Mouse (Mus musculus): ENCODE results near the gene Osbp2. TPM values are rescaled to one million over a fixed set of nuclear protein-coding genes. Genes with fewer than 3 reads are reported as not detected.

Osbp2 gene
- polyA plus RNA-seq, 1 experiment: 0.52 TPM

DNA sequence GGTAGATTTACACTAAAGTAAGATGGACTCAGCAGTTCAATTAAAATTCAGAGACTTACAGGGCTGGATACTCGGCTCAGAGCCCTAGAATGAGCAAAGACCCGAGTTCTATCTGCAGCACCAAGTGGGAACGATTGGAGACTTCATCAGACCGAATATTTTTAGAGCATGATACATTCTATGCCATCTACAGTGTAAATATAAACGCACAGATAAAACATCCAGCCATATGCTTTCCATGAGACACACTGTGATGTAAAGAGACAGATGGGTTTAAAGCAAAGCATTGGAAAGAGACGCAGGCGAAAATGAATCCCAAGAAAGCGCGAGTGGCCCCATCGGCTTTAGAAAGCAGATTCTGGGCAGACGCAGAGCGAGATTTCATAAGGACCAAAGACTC lies 122.5 kb downstream of the Osbp2 start:
- Histone ChIP-seq H3K4me3 (ENCODE audit: low read depth, low read length) (no peak overlapping the region), H3K27me3 (ENCODE audit: control insufficient read depth, insufficient read depth, low read length) (no peaks in the 10 kb centered on the region), H3K27ac (ENCODE audit: insufficient read depth, low read depth, low read length) (no peak overlapping the region), H3K4me1 (ENCODE audit: control insufficient read depth, insufficient read depth, insufficient read length, low read length) (no peaks in the 10 kb centered on the region), H3K36me3 (ENCODE audit: control insufficient read depth, insufficient read depth, low read length) (no peaks in the 10 kb centered on the region)
- WGBS: 79% methylated on average over 12 of the region's 12 CpGs
- no peak for TF ChIP-seq POLR2A (IDR thresholded peaks at IDR 0.05; ENCODE audit: low read depth, low read length)
- TF ChIP-seq CTCF (IDR thresholded peaks at IDR 0.05; ENCODE audit: extremely low read depth, insufficient read length, insufficient replicate concordance, low read depth, low read length): no peak

- no peaks in the 10 kb centered on the region for H3K4me1 ChIP-seq (ENCODE audit: control insufficient read depth, insufficient read depth, insufficient read length, low read length)
- WGBS: 62% methylated on average over 2 of the region's 2 CpGs
- H3K4me3 ChIP-seq (ENCODE audit: low read depth, low read length): no peak overlapping the region
- H3K27me3 ChIP-seq (ENCODE audit: control insufficient read depth, insufficient read depth, low read length): no peaks in the 10 kb centered on the region
- no peak overlapping the region for H3K27ac ChIP-seq (ENCODE audit: insufficient read depth, low read depth, low read length)
- no peaks in the 10 kb centered on the region for H3K36me3 ChIP-seq (ENCODE audit: control insufficient read depth, insufficient read depth, low read length)
- TF ChIP-seq POLR2A (IDR thresholded peaks at IDR 0.05; ENCODE audit: low read depth, low read length): no peak
- no peak for TF ChIP-seq CTCF (IDR thresholded peaks at IDR 0.05; ENCODE audit: extremely low read depth, insufficient read length, insufficient replicate concordance, low read depth, low read length)
Observed at GRCm38 (mm10) chr11:3738778-3739177, 124.9 kb downstream of the Osbp2 start.

DNA sequence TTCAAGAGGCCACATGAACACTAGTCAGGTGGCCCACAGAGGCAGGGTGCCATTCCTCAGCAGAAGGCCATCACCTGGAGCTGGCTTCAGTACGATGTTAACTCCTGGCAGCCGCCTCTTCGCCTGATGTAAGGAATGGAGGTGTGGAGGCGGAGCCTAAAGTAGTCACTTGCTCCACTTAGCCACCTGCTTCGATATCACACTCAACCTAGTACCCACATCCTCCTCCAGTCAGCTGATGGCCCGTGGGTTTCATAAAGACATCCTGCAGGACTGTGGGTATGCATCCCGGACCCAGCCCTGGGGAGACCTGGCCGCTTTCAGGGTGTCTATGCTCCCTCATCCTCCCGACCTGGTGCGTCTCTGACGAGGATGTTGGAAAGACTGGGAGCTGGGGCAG lies 128.0 kb downstream of the Osbp2 start:
- WGBS: 67% methylated on average over 11 of the region's 11 CpGs

GRCm38 (mm10) chr11:3733933-3734636 lies 129.6 kb downstream of the Osbp2 start:
- no peaks in the 10 kb centered on the region for H3K36me3 ChIP-seq (ENCODE audit: control insufficient read depth, insufficient read depth, low read length)
- TF ChIP-seq POLR2A (IDR thresholded peaks at IDR 0.05; ENCODE audit: low read depth, low read length) (no peak), CTCF (IDR thresholded peaks at IDR 0.05; ENCODE audit: extremely low read depth, insufficient read length, insufficient replicate concordance, low read depth, low read length) (no peak)
- no peaks in the 10 kb centered on the region for H3K27me3 ChIP-seq (ENCODE audit: control insufficient read depth, insufficient read depth, low read length)
- 75% methylated on average over 14 of the region's 14 CpGs for WGBS
- no peaks in the 10 kb centered on the region for H3K4me1 ChIP-seq (ENCODE audit: control insufficient read depth, insufficient read depth, insufficient read length, low read length)
- no peak overlapping the region for H3K27ac ChIP-seq (ENCODE audit: insufficient read depth, low read depth, low read length)
- no peak overlapping the region for H3K4me3 ChIP-seq (ENCODE audit: low read depth, low read length)

More for the DNA sequence above, 128.0 kb downstream of the Osbp2 start:
- H3K4me1 ChIP-seq (ENCODE audit: control insufficient read depth, insufficient read depth, insufficient read length, low read length): no peaks in the 10 kb centered on the region
- no peak for TF ChIP-seq CTCF (IDR thresholded peaks at IDR 0.05; ENCODE audit: extremely low read depth, insufficient read length, insufficient replicate concordance, low read depth, low read length)
- TF ChIP-seq POLR2A (IDR thresholded peaks at IDR 0.05; ENCODE audit: low read depth, low read length): no peak
- H3K4me3 ChIP-seq (ENCODE audit: low read depth, low read length): no peak overlapping the region
- H3K36me3 ChIP-seq (ENCODE audit: control insufficient read depth, insufficient read depth, low read length): no peaks in the 10 kb centered on the region
- no peaks in the 10 kb centered on the region for H3K27me3 ChIP-seq (ENCODE audit: control insufficient read depth, insufficient read depth, low read length)
- no peak overlapping the region for H3K27ac ChIP-seq (ENCODE audit: insufficient read depth, low read depth, low read length)

GRCm38 (mm10) chr11:3731469-3731868 lies 132.2 kb downstream of the Osbp2 start:
- 74% methylated on average over 4 of the region's 4 CpGs for WGBS
- no peak for TF ChIP-seq CTCF (IDR thresholded peaks at IDR 0.05; ENCODE audit: extremely low read depth, insufficient read length, insufficient replicate concordance, low read depth, low read length)
- no peak for TF ChIP-seq POLR2A (IDR thresholded peaks at IDR 0.05; ENCODE audit: low read depth, low read length)
- Histone ChIP-seq H3K4me3 (ENCODE audit: low read depth, low read length) (no peak overlapping the region), H3K27me3 (ENCODE audit: control insufficient read depth, insufficient read depth, low read length) (no peaks in the 10 kb centered on the region), H3K27ac (ENCODE audit: insufficient read depth, low read depth, low read length) (no peak overlapping the region), H3K4me1 (ENCODE audit: control insufficient read depth, insufficient read depth, insufficient read length, low read length) (no peaks in the 10 kb centered on the region), H3K36me3 (ENCODE audit: control insufficient read depth, insufficient read depth, low read length) (no peaks in the 10 kb centered on the region)

DNA sequence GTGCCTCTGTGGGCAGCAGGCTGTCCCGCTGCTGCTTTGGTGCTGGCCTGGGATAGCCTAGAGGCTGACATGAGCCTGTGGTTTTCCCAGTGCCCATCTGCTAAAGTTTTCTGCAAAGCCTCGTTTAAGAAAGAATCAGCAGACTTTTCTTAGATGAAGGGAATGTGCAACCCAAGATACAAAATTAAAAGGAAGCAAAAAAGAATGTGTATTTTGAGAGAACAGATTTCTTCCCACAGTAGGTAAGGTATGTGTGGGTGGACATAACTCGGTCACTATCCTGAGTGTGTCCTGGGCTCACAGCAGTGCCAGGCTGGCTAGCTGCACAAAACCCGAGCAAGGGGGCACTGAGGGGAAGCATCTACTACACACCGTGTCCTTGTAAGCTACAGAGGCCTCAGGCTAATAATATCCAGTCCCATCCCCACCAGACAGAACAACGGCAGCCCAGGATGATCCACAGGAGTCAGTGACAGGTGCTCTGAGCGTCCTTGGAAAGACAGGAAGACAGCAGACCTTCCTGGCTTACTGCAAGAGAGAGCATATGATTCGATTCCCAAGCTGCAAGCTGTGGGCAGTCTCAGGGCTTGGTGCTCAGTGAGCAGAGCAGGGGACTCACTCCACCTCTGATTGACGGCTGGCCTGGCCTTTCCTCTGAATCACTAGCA lies 136.1 kb downstream of the Osbp2 start:
- no peaks in the 10 kb centered on the region for H3K36me3 ChIP-seq (ENCODE audit: control insufficient read depth, insufficient read depth, low read length)
- no peak overlapping the region for H3K27ac ChIP-seq (ENCODE audit: insufficient read depth, low read depth, low read length)
- WGBS: 60% methylated on average over 9 of the region's 9 CpGs
- H3K4me1 ChIP-seq (ENCODE audit: control insufficient read depth, insufficient read depth, insufficient read length, low read length): no peaks in the 10 kb centered on the region
- H3K4me3 ChIP-seq (ENCODE audit: low read depth, low read length): no peak overlapping the region
- H3K27me3 ChIP-seq (ENCODE audit: control insufficient read depth, insufficient read depth, low read length): no peaks in the 10 kb centered on the region
- TF ChIP-seq CTCF (IDR thresholded peaks at IDR 0.05; ENCODE audit: extremely low read depth, insufficient read length, insufficient replicate concordance, low read depth, low read length) (no peak), POLR2A (IDR thresholded peaks at IDR 0.05; ENCODE audit: low read depth, low read length) (no peak)

DNA sequence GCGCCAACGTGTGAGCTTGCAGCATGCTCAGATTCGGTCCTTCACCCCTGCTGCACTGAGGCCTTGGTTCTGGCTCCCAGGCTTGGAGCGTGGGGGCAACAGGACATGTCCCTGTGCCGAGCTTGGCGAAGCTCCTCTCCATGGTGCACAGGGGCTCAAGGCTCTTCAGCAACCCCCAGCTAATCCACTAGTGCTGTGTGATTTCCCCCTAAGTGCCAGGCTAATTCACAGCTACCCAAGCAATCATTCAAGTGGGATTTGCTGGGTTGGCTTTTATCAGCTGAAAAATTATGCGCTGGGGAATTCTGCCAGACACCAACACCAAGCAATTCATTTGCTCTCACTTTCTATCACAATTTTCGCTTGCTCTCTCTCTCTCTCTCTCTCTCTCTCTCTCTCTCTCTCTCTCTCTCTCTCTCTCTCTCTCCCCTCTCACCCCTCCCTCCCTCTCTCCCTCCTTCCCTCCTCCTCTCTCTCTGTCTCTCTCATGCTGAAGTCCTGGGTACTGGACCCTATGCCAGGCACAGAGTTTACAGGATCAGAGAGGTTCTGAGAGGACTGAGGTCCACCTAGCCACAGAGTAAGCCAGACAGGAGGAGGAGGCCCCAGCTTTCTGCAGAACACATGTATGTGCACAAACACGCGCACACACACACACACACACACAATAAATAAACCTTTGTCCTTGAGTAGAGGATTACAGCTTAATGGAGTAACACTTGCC lies 138.2 kb downstream of the Osbp2 start:
- TF ChIP-seq CTCF (IDR thresholded peaks at IDR 0.05; ENCODE audit: extremely low read depth, insufficient read length, insufficient replicate concordance, low read depth, low read length): no peak
- TF ChIP-seq POLR2A (IDR thresholded peaks at IDR 0.05; ENCODE audit: low read depth, low read length): no peak
- no peaks in the 10 kb centered on the region for H3K4me1 ChIP-seq (ENCODE audit: control insufficient read depth, insufficient read depth, insufficient read length, low read length)
- 59% methylated on average over 10 of the region's 10 CpGs for WGBS
- no peaks in the 10 kb centered on the region for H3K27me3 ChIP-seq (ENCODE audit: control insufficient read depth, insufficient read depth, low read length)
- H3K27ac ChIP-seq (ENCODE audit: insufficient read depth, low read depth, low read length): no peak overlapping the region
- H3K4me3 ChIP-seq (ENCODE audit: low read depth, low read length): no peak overlapping the region
- H3K36me3 ChIP-seq (ENCODE audit: control insufficient read depth, insufficient read depth, low read length): no peaks in the 10 kb centered on the region

Data from small intestine, adult 2 months (tissue).